Mouse (Mus musculus) heart, postnatal 0 days (tissue): ENCODE measurements around the gene Met.

Experiments
- CTCF ChIP-seq: IDR thresholded peaks from 2 replicates; pipeline ENCODE4 v1.5.1; 2016; ENCODE audit warnings: antibody characterized with exemption, control low read depth, low read depth
- EP300 ChIP-seq: IDR thresholded peaks from 2 replicates; pipeline ENCODE4 v1.6.1; 2016; ENCODE audit warnings: antibody characterized with exemption, low read depth

DNA sequence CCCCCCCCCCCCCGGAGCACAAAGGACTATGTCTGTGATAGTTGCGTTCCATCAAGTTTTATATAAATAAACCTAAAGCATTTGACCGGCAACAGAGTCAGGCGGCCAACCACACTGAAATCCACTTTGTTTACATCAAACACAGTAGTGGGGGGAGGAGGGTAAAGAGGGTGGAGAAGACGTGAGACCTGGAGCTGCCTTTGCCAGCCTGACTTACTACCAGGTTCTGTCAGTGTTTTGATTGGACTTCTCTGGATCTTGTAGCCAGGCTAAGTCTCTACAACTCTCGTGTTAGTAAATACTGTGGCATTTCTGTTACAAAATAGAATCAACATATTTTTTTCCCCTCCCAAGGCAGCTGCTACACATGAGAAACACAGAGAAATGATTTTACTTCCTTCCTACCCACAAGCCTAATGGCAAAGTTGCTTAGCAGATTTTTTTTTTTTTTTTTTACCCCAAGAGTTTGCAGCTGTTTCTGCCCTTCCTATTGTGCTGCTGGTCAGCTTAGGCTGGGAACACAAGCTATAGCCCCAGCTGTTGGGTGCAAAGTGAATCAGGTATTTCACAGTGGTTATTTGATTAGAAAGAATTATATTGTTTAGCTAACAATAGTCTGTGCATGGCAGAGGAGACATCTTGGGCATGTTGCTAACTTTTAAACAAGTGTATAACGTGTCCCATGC is 52.3 kb downstream of the Met start:
- TF ChIP-seq EP300 (no peak), CTCF (no peak)
